Mouse (Mus musculus): ENCODE results near the gene Itpripl2. TPM values are rescaled to one million over a fixed set of nuclear protein-coding genes. Genes with fewer than 3 reads are reported as not detected.

Gene Itpripl2
- polyA plus RNA-seq, 1 experiment, result not detected

GRCm38 (mm10) chr7:118494892-118495579 lies 3.3 kb upstream of the Itpripl2 start:
- no peak for TF ChIP-seq GATA1 (IDR thresholded peaks at IDR 0.05; ENCODE audit: low read length)

- no peak for TF ChIP-seq GATA1 (IDR thresholded peaks at IDR 0.05; ENCODE audit: low read length)
Observed at GRCm38 (mm10) chr7:118493892-118494291, 2.1 kb upstream of the Itpripl2 start.

GRCm38 (mm10) chr7:118490666-118491430 lies 927 bp downstream of the Itpripl2 start:
- no peak for TF ChIP-seq GATA1 (IDR thresholded peaks at IDR 0.05; ENCODE audit: low read length)

- no peak for TF ChIP-seq GATA1 (IDR thresholded peaks at IDR 0.05; ENCODE audit: low read length)
Observed at GRCm38 (mm10) chr7:118489706-118490665, 1.8 kb downstream of the Itpripl2 start.

GRCm38 (mm10) chr7:118488060-118488664 lies 3.6 kb downstream of the Itpripl2 start:
- no peak for TF ChIP-seq GATA1 (IDR thresholded peaks at IDR 0.05; ENCODE audit: low read length)

GRCm38 (mm10) chr7:118486917-118487316 lies 4.9 kb downstream of the Itpripl2 start:
- TF ChIP-seq GATA1 (IDR thresholded peaks at IDR 0.05; ENCODE audit: low read length), result no peak

GRCm38 (mm10) chr7:118483996-118484395 lies 7.8 kb downstream of the Itpripl2 start:
- TF ChIP-seq GATA1 (IDR thresholded peaks at IDR 0.05; ENCODE audit: low read length), result no peak

GRCm38 (mm10) chr7:118482001-118482400 lies 9.8 kb downstream of the Itpripl2 start:
- no peak for TF ChIP-seq GATA1 (IDR thresholded peaks at IDR 0.05; ENCODE audit: low read length)

GRCm38 (mm10) chr7:118481047-118481810 lies 10.5 kb downstream of the Itpripl2 start:
- no peak for TF ChIP-seq GATA1 (IDR thresholded peaks at IDR 0.05; ENCODE audit: low read length)

- TF ChIP-seq GATA1 (IDR thresholded peaks at IDR 0.05; ENCODE audit: low read length), result no peak
Observed at GRCm38 (mm10) chr7:118480160-118480709, 11.5 kb downstream of the Itpripl2 start.

- TF ChIP-seq GATA1 (IDR thresholded peaks at IDR 0.05; ENCODE audit: low read length), result no peak
Observed at GRCm38 (mm10) chr7:118478835-118479312, 12.9 kb downstream of the Itpripl2 start.

- no peak for TF ChIP-seq GATA1 (IDR thresholded peaks at IDR 0.05; ENCODE audit: low read length)
Observed at GRCm38 (mm10) chr7:118476428-118476827, 15.3 kb downstream of the Itpripl2 start.

- TF ChIP-seq GATA1 (IDR thresholded peaks at IDR 0.05; ENCODE audit: low read length), result no peak
Observed at GRCm38 (mm10) chr7:118475008-118475705, 16.6 kb downstream of the Itpripl2 start.

All from G1E-ER4 (cell line).